ENCODE assay signal across 15 mouse cellular contexts in the genomic region with DNA sequence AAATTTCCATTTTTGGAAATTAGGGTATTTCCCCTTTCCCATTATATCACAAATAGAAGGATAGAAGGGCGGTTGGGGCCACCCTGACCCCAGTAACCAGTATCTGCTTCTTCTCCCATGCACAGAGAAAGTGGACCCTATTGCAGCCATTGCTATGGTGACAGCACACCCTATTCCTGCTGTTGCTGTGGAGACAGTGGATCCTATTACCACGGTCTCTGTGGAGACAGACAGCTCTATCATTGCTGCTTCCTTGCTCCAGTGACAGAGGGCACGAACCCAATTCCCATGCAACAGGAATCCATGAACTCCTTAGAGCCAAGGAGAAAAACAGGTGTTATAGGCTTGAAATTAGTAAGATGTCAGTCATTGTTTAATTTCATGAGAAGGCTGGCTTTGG. TPM values are rescaled to one million over a fixed set of nuclear protein-coding genes. Genes with fewer than 3 reads are reported as not detected.
A peak's percentile ranks its signal among the peaks of the same experiment; 100 is the strongest.
DNase-seq lines count a peak whose midpoint lies in the region; ATAC-seq and TF ChIP-seq lines count a peak whose summit lies in the region.
"Had no signal": no experiment of that assay in that cellular context is flagged by ENCODE, and none has a peak within 500 bp of the region (broad histone marks: within the 10 kb centered on the region; RNA-seq: fewer than 3 reads in every experiment).

No protein-coding gene starts in this region.

- H3K27ac ChIP-seq in forebrain, embryonic 12.5 days: no peak overlapping the region
- no peak overlapping the region for H3K27ac ChIP-seq in forebrain, embryonic 11.5 days (ENCODE audit: low read depth, low read length)
- no peak overlapping the region for H3K27ac ChIP-seq in neural tube, embryonic 15.5 days (replicated peaks)
- H3K27ac ChIP-seq in hindbrain, postnatal 0 days: no peak overlapping the region
- no peak overlapping the region for H3K27ac ChIP-seq in neural tube, embryonic 12.5 days

- no peaks in the 10 kb centered on the region for H3K36me3 ChIP-seq in forebrain, embryonic 12.5 days (replicated peaks)
- no peaks in the 10 kb centered on the region for H3K36me3 ChIP-seq in forebrain, embryonic 11.5 days (ENCODE audit: control insufficient read depth, insufficient read depth, low read length)
- no peaks in the 10 kb centered on the region for H3K36me3 ChIP-seq in neural tube, embryonic 15.5 days
- no peaks in the 10 kb centered on the region for H3K36me3 ChIP-seq in hindbrain, postnatal 0 days (ENCODE audit: insufficient read depth, low read length)
- H3K36me3 ChIP-seq in neural tube, embryonic 12.5 days: no peaks in the 10 kb centered on the region

- no peaks in the 10 kb centered on the region for H3K9me3 ChIP-seq in forebrain, embryonic 12.5 days
- H3K9me3 ChIP-seq in forebrain, embryonic 11.5 days (ENCODE audit: control insufficient read depth, low read length): no peaks in the 10 kb centered on the region
- no peaks in the 10 kb centered on the region for H3K9me3 ChIP-seq in neural tube, embryonic 15.5 days (replicated peaks)
- H3K9me3 ChIP-seq in hindbrain, postnatal 0 days (ENCODE audit: low read length): no peaks in the 10 kb centered on the region
- H3K9me3 ChIP-seq in neural tube, embryonic 12.5 days: no peaks in the 10 kb centered on the region

- no peak overlapping the region for H3K4me2 ChIP-seq in forebrain, embryonic 12.5 days
- H3K4me2 ChIP-seq in forebrain, embryonic 11.5 days (ENCODE audit: low read depth, low read length, severe bottlenecking): no peak overlapping the region
- no peak overlapping the region for H3K4me2 ChIP-seq in neural tube, embryonic 15.5 days
- H3K4me2 ChIP-seq in hindbrain, postnatal 0 days (ENCODE audit: low read depth, low read length): no peak overlapping the region
- H3K4me2 ChIP-seq in neural tube, embryonic 12.5 days (replicated peaks): no peak overlapping the region

- no peak for TF ChIP-seq CTCF in hindbrain, postnatal 0 days (IDR thresholded peaks at IDR 0.05; ENCODE audit: low read depth)

- peak; percentile 75 for ATAC-seq in forebrain, embryonic 12.5 days (ENCODE audit: low FRiP score)
- ATAC-seq in forebrain, embryonic 11.5 days (replicated peaks; ENCODE audit: low FRiP score): no peak
- ATAC-seq in neural tube, embryonic 15.5 days (ENCODE audit: low FRiP score): no peak
- ATAC-seq in hindbrain, postnatal 0 days: peak; percentile 75
- peak; percentile 85 for ATAC-seq in neural tube, embryonic 12.5 days (ENCODE audit: low FRiP score, low read depth)

- peaks cover 8% of the 10 kb centered on the region; the same call in 1 of the 2 replicates for H3K4me1 ChIP-seq in forebrain, embryonic 12.5 days
- H3K4me1 ChIP-seq in forebrain, embryonic 11.5 days (replicated peaks; ENCODE audit: control insufficient read depth, insufficient read depth, low read length): no peaks in the 10 kb centered on the region; the same call in 1 of the 2 replicates
- peaks cover 5% of the 10 kb centered on the region; the same call in 1 of the 2 replicates for H3K4me1 ChIP-seq in neural tube, embryonic 15.5 days
- H3K4me1 ChIP-seq in hindbrain, postnatal 0 days (ENCODE audit: insufficient read depth, low read length): 0 out of 2 replicates have a peak, but pooled peaks cover 5% of the 10 kb centered on the region
- peaks cover 5% of the 10 kb centered on the region for H3K4me1 ChIP-seq in neural tube, embryonic 12.5 days

- no peak overlapping the region for H3K9ac ChIP-seq in forebrain, embryonic 12.5 days
- H3K9ac ChIP-seq in forebrain, embryonic 11.5 days (ENCODE audit: low read length): no peak overlapping the region
- no peak overlapping the region for H3K9ac ChIP-seq in neural tube, embryonic 15.5 days (replicated peaks)
- no peak overlapping the region for H3K9ac ChIP-seq in hindbrain, postnatal 0 days (replicated peaks; ENCODE audit: low read length)
- H3K9ac ChIP-seq in neural tube, embryonic 12.5 days: no peak overlapping the region

- DNase-seq in forebrain, embryonic 11.5 days (ENCODE audit: low spot score): no peak
- peak; percentile 47 for DNase-seq in neural tube, embryonic 10.5 days (ENCODE audit: extremely low spot score, low spot score)
- DNase-seq in hindbrain, postnatal 0 days (ENCODE audit: low spot score): peak; percentile 63
- DNase-seq in cerebellum, adult 18-20 months: no peak
- DNase-seq in ovary, postnatal 36 days (ENCODE audit: low spot score): no peak
- DNase-seq: heart, postnatal 4 days; thymus, postnatal 4 days had no signal

- 49% methylated on average over 3 of the region's 3 CpGs for WGBS in forebrain, embryonic 12.5 days
- 53% methylated on average over 3 of the region's 3 CpGs for WGBS in forebrain, embryonic 11.5 days
- WGBS in neural tube, embryonic 15.5 days: 14% methylated on average over 3 of the region's 3 CpGs
- 16% methylated on average over 3 of the region's 3 CpGs for WGBS in hindbrain, postnatal 0 days
- 25% methylated on average over 3 of the region's 3 CpGs for WGBS in neural tube, embryonic 12.5 days

- no peak overlapping the region for H3K4me3 ChIP-seq in forebrain, embryonic 12.5 days (replicated peaks)
- no peak overlapping the region for H3K4me3 ChIP-seq in forebrain, embryonic 11.5 days (ENCODE audit: low read depth, low read length)
- H3K4me3 ChIP-seq in neural tube, embryonic 15.5 days (replicated peaks): no peak overlapping the region
- H3K4me3 ChIP-seq in hindbrain, postnatal 0 days (ENCODE audit: low read length): no peak overlapping the region
- H3K4me3 ChIP-seq in neural tube, embryonic 12.5 days: no peak overlapping the region
- H3K4me3 ChIP-seq: erythroblast, embryonic 14.5 days had no signal

- H3K27me3 ChIP-seq in forebrain, embryonic 12.5 days: no peaks in the 10 kb centered on the region
- no peaks in the 10 kb centered on the region for H3K27me3 ChIP-seq in forebrain, embryonic 11.5 days (ENCODE audit: control insufficient read depth, insufficient read depth, low read length)
- no peaks in the 10 kb centered on the region for H3K27me3 ChIP-seq in neural tube, embryonic 15.5 days (replicated peaks)
- no peaks in the 10 kb centered on the region for H3K27me3 ChIP-seq in hindbrain, postnatal 0 days (ENCODE audit: insufficient read depth, low read length)
- no peaks in the 10 kb centered on the region for H3K27me3 ChIP-seq in neural tube, embryonic 12.5 days (replicated peaks)

RNA-seq across cellular contexts. Expression of a gene that starts 48.8 kb away (rescaled TPM):
- 6.7 TPM in 2 replicates for polyA plus RNA-seq in forebrain, embryonic 12.5 days (2016; fragmentation: Nextera tagmentation; extraction: Ambion mirVana)
- 3.2 and 3.8 TPM in 2 replicates for polyA plus RNA-seq in forebrain, embryonic 11.5 days (2014; fragmentation: Nextera tagmentation; extraction: Ambion mirVana)
- 18.4 and 23.8 TPM in 2 replicates for polyA plus RNA-seq in neural tube, embryonic 15.5 days (2015; fragmentation: Nextera tagmentation; extraction: Ambion mirVana)
- total RNA-seq in hindbrain, postnatal 0 days (2014; rRNA removed): 15.7 and 17.1 TPM in 2 replicates
- 17.3 and 17.8 TPM in 2 replicates for polyA plus RNA-seq in hindbrain, postnatal 0 days (2015; fragmentation: Nextera tagmentation; extraction: Ambion mirVana)
- polyA plus RNA-seq in neural tube, embryonic 12.5 days (2016; fragmentation: Nextera tagmentation; extraction: Ambion mirVana): 15.9 and 17.4 TPM in 2 replicates
- total RNA-seq: adrenal gland, adult 18-20 months; liver, adult 2 months; megakaryocyte, adult 5-6 weeks had no signal
- polyA plus RNA-seq: G1E; liver, adult 2 months had no signal

Comparison
In these comparisons a context has a peak if more than half of its experiments do, and no peak if none do; other contexts are left out.
1. ATAC-seq: peak in forebrain, embryonic 12.5 days (single experiment), hindbrain, postnatal 0 days (single experiment) and neural tube, embryonic 12.5 days (single experiment); none in forebrain, embryonic 11.5 days (single experiment) and neural tube, embryonic 15.5 days (single experiment).
2. DNase-seq: peak in neural tube, embryonic 10.5 days (single experiment) and hindbrain, postnatal 0 days (single experiment); none in forebrain, embryonic 11.5 days (single experiment), cerebellum, adult 18-20 months (0 of 2) and ovary, postnatal 36 days (single experiment).